Mouse (Mus musculus) ES-Bruce4 (cell line): ENCODE results near the gene Mapkapk3.

Experiments used
- CTCF ChIP-seq: IDR thresholded peaks from one replicate; pipeline ENCODE4 v1.8.1; 2011; ENCODE audit warnings: low read depth, low read length
- EP300 ChIP-seq: IDR thresholded peaks from 2 replicates; pipeline ENCODE4 v1.6.1; 2011; ENCODE audit warnings: low read depth, low read length; ENCODE audit not compliant: insufficient read depth
- POLR2A ChIP-seq: IDR thresholded peaks from one replicate; pipeline ENCODE4 v1.8.1; 2011; ENCODE audit warnings: low read length; ENCODE audit not compliant: insufficient read depth

GRCm38 (mm10) chr9:107301554-107302331 lies 12.1 kb upstream of the Mapkapk3 start:
- TF ChIP-seq CTCF (no peak), EP300 (no peak), POLR2A (no peak)
